Mouse (Mus musculus) midbrain, embryonic 10.5 days (tissue): ENCODE data around the gene Bcar1. TPM values are rescaled to one million over a fixed set of nuclear protein-coding genes. Genes with fewer than 3 reads are reported as not detected.
A peak's percentile ranks its signal among the peaks of the same experiment; 100 is the strongest.

ENCODE experiments used
- DNase-seq: peaks from one replicate; pipeline ENCODE4 v3.0.0-alpha.2; 2017; ENCODE audit warnings: low spot score
- H3K27ac ChIP-seq: fragments of 300-500 bp; sonication (generic); replicated peaks from 2 replicates; pipeline ENCODE4 v1.5.1; 2016; ENCODE audit warnings: mild to moderate bottlenecking
- H3K27me3 ChIP-seq: fragments of 300-500 bp; sonication (generic); 2 replicates; pipeline ENCODE4 v1.6.1; 2016; ENCODE audit warnings: low read depth, mild to moderate bottlenecking; ENCODE audit not compliant: poor library complexity, severe bottlenecking
- H3K36me3 ChIP-seq: fragments of 300-500 bp; sonication (generic); 2 replicates; pipeline ENCODE4 v1.6.1; 2016; ENCODE audit warnings: mild to moderate bottlenecking, moderate library complexity
- H3K4me1 ChIP-seq: fragments of 300-500 bp; sonication (generic); 2 replicates; pipeline ENCODE4 v1.6.1; 2016
- H3K4me3 ChIP-seq: fragments of 300-500 bp; sonication (generic); 2 replicates; pipeline ENCODE4 v1.5.1; 2016; ENCODE audit warnings: mild to moderate bottlenecking, moderate library complexity
- H3K9me3 ChIP-seq: fragments of 300-500 bp; sonication (generic); replicated peaks from 2 replicates; pipeline ENCODE4 v1.6.1; 2016; ENCODE audit warnings: mild to moderate bottlenecking
- WGBS: fragments of 180-500 bp; shearing (Covaris S2); methylation state at CpG from one replicate; pipeline ENCODE4 v1.1.7; 2016; 5-methylcytosine and 5-hydroxymethylcytosine counted together
- polyA plus RNA-seq: library from polyadenylated mRNA; unstranded; fragments of >200 nt; fragmentation: Nextera tagmentation; extraction: Ambion mirVana; gene quantifications from 2 replicates; pipeline ENCODE4 v1.2.1, GENCODE M21; 2016

The Bcar1 gene
- polyA plus RNA-seq, 1 experiment from 2014 or later, result 52.4 TPM

DNA sequence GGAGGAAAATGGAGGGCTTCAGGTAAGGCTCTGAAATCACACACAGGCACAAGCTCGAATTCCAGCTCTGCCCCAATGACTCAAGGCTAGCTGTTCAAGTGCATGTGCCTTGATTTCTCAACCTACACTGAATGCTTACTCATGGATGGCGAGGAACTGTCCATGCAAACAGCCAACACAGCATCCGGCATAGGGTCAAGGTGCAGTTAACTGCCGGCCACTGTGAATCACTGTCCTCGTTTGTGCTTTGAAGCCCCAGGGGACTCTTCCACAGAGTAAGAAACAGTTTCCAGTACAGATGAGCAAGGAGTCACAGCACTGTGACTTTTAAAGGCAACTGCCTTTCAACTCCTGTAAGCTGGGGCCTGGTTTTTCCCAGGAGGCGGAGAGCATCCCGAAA is 36.1 kb upstream of the Bcar1 start:
- Histone ChIP-seq H3K9me3 (no peaks in the 10 kb centered on the region), H3K36me3 (peaks cover 38% of the 10 kb centered on the region), H3K4me3 (no peak overlapping the region), H3K27me3 (no peaks in the 10 kb centered on the region), H3K27ac (no peak overlapping the region; the same call in 1 of the 2 replicates), H3K4me1 (peaks cover 20% of the 10 kb centered on the region)
- DNase-seq, result no peak
- WGBS, result 85% methylated on average over 7 of the region's 7 CpGs

DNA sequence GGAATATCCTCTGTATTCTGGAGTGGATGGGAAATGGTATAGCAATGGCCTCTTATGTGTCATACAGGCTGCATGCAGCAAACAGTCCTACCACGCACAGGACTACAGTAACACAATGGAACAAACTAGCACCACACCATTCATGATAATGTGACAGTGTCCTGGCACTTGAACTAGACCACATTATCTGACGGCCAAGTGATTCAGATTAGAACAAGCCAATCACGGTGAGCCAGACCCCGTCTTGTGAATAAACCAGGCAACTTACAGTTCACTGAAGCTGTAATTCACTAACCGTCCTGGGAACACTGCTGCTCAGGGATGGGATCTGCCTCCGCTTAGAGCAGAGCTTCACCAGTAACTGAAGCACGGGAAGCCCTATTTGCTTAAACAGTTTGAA is 35.2 kb upstream of the Bcar1 start:
- Histone ChIP-seq H3K27me3 (no peaks in the 10 kb centered on the region), H3K4me3 (no peak overlapping the region), H3K9me3 (no peaks in the 10 kb centered on the region), H3K36me3 (peaks cover 43% of the 10 kb centered on the region), H3K4me1 (peaks cover 20% of the 10 kb centered on the region), H3K27ac (no peak overlapping the region)
- 87% methylated on average over 7 of the region's 7 CpGs for WGBS
- DNase-seq, result no peak

DNA sequence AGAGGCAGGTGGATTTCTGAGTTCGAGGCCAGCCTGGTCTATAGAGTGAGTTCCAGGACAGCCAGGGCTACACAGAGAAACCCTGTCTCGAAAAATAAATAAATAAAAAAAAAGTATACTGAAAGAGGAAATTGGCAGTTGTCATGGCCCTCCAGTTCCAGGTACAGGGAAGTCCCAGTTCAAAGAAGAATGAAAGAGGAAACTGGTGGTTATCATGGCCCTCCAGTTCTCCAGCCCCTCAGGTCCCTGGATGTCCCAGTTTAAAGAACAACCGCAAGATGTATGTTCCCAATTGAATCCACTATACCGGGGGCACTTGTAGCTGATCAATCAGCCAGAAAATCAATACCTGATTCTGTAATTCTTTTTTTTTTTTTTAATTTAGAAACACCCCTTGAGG is 32.9 kb upstream of the Bcar1 start:
- no peak overlapping the region for H3K4me3 ChIP-seq

DNA sequence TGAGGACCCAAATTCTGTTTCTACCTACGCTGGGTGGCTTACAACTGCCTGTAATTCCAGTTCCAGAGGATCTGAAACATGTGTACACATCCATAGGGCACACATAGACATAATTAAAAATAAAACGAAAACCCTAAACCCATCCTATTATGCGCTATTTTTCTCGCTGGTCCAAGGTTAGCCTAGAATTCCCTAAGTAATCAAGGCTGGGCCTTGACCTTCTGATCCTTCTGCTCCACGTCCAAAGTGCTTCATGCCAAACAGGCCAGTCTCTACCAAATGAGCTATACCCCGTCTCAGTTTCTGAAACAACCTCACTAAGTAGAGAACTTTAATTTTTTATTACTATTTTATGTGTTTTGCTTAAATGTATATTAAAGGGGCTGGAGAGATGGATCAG is 32.2 kb upstream of the Bcar1 start:
- 94% methylated on average over 6 of the region's 6 CpGs for WGBS
- Histone ChIP-seq H3K36me3 (peaks cover 59% of the 10 kb centered on the region), H3K4me3 (no peak overlapping the region), H3K27ac (no peak overlapping the region), H3K27me3 (no peaks in the 10 kb centered on the region), H3K9me3 (no peaks in the 10 kb centered on the region), H3K4me1 (0 out of 2 replicates have a peak, but pooled peaks cover 7% of the 10 kb centered on the region)
- DNase-seq, result no peak

More for the DNA sequence above, 32.9 kb upstream of the Bcar1 start:
- WGBS, result 92% methylated on average over 4 of the region's 4 CpGs
- 0 out of 2 replicates have a peak, but pooled peaks cover 7% of the 10 kb centered on the region for H3K4me1 ChIP-seq
- no peaks in the 10 kb centered on the region for H3K27me3 ChIP-seq
- no peaks in the 10 kb centered on the region for H3K9me3 ChIP-seq
- DNase-seq, result no peak
- H3K36me3 ChIP-seq, result peaks cover 56% of the 10 kb centered on the region
- H3K27ac ChIP-seq, result no peak overlapping the region

DNA sequence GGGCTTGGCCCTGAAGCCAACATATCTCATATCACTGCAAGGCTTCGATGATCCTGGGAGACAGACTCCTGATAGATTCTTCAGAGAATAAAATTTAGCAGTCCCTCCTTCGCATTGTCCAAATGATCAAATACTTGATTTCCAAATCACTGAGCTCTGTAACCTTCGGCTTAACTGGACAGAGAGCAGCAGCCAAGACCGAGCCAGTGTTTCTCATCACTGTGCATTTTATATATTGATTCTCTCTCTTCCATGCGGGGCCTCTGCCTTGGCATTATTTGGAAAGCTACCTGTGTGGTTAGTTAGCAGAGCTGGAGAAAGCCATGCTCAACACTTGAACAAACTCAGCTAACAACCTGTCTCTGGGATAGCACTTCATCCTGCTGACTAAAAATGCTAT is 29.9 kb upstream of the Bcar1 start:
- DNase-seq, result no peak
- no peaks in the 10 kb centered on the region for H3K27me3 ChIP-seq
- WGBS, result 95% methylated on average over 5 of the region's 5 CpGs
- H3K4me1 ChIP-seq, result peaks cover 16% of the 10 kb centered on the region
- H3K4me3 ChIP-seq, result no peak overlapping the region
- no peak overlapping the region for H3K27ac ChIP-seq
- peaks cover 48% of the 10 kb centered on the region for H3K36me3 ChIP-seq
- H3K9me3 ChIP-seq, result no peaks in the 10 kb centered on the region

DNA sequence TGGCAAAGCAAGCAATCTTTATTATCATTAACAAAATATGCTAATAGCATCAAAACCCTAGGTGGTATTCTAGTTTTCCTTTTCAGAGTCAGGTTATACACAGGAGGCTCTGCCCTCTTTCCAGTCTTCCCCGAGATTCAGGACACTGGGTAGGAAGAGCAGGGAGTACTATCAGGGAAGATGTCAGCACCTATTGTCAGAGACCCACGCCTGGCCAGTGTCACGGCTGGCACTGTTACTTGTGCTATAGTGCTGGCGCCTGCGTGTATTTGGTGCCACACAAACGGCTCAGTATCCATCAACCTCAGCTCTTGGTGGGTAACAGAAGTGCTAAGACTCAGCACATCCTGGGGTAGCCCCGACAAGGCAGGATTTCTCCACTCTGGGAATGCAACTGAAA is 29.4 kb upstream of the Bcar1 start:
- H3K4me1 ChIP-seq, result peaks cover 15% of the 10 kb centered on the region
- no peak for DNase-seq
- no peak overlapping the region for H3K4me3 ChIP-seq
- 92% methylated on average over 7 of the region's 7 CpGs for WGBS
- H3K36me3 ChIP-seq, result peaks cover 48% of the 10 kb centered on the region
- H3K27ac ChIP-seq, result no peak overlapping the region
- no peaks in the 10 kb centered on the region for H3K9me3 ChIP-seq
- H3K27me3 ChIP-seq, result no peaks in the 10 kb centered on the region

DNA sequence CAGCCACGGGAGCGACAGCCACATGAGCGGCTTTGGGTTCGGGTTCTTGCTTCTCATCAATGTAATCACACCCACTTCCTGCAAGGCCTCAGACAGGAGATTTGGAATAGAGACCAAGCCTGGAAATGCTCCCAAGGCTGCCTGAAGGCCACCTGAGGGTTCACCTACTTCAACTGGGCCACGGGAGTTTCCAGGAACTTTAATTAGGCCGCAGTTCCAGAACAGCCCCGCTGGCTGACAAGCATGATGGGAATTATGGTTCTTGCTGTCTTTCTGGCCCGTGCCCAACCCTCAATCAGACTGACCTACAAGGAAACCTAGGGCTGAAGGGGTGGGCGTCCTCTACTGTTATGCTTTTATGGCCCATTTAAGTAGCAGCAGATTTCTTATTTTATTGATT is 28.5 kb upstream of the Bcar1 start:
- Histone ChIP-seq H3K27ac (no peak overlapping the region), H3K4me1 (peaks cover 15% of the 10 kb centered on the region), H3K9me3 (no peaks in the 10 kb centered on the region), H3K27me3 (no peaks in the 10 kb centered on the region), H3K4me3 (no peak overlapping the region), H3K36me3 (peaks cover 56% of the 10 kb centered on the region)
- no peak for DNase-seq
- 92% methylated on average over 9 of the region's 9 CpGs for WGBS

DNA sequence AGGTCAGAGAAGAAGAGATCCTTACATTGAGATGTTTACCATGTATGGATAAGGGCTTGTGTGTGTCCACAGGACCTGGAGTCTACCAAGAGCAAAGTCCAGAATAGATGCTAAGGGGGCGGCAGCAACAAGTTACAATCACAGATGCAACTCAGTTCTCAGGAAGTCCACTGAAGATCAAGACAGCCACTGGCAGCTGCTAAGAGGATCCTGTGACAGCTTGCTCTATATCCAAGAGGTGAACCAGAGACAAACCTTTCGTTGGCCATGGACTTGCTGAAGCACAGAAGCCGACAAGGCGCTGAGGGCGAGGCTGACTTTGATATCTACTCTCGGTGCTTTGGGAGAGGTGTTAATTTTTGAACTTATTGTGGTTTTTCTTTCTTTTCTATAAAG is 28.0 kb upstream of the Bcar1 start:
- no peak for DNase-seq
- H3K36me3 ChIP-seq, result peaks cover 56% of the 10 kb centered on the region
- no peak overlapping the region for H3K4me3 ChIP-seq
- H3K27ac ChIP-seq, result peak overlapping the region; percentile 49; the same call in 1 of the 2 replicates
- H3K4me1 ChIP-seq, result peaks cover 15% of the 10 kb centered on the region
- H3K9me3 ChIP-seq, result no peaks in the 10 kb centered on the region
- 95% methylated on average over 6 of the region's 6 CpGs for WGBS
- H3K27me3 ChIP-seq, result no peaks in the 10 kb centered on the region

DNA sequence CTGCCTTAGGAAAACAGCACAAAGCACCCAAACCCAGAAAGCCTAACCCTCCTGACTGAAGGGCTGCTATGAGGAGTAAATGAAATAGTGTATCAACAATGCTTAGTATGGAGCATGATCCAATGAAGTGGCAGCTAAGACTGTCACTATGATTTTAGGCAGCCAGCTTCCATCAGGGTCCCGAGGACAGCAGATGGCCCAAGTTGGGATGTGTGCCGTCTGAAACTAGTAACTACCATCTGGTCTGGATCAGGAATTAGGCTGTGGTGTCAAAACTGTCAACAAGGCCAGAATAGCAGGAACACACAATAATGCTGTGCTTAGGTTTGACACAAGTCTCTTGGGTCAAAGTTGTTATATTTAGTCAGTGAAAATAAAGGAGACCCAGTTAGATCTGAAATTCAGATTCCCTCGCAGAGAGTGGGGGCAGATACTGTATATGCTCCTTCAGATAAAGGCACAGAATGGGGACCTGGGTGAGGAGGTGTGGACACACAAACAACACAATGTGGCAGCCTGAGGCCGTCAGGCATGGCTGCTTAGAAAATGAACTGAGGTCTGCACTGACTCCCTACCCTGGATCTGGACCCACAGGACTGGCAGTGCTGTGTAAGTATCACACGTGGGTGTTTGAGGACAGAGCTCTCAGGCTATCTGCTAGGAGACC is 27.5 kb upstream of the Bcar1 start:
- H3K27ac ChIP-seq, result peak overlapping the region; percentile 49; the same call in 1 of the 2 replicates
- DNase-seq, result no peak
- peaks cover 15% of the 10 kb centered on the region for H3K4me1 ChIP-seq
- no peak overlapping the region for H3K4me3 ChIP-seq
- H3K9me3 ChIP-seq, result no peaks in the 10 kb centered on the region
- 83% methylated on average over 5 of the region's 5 CpGs for WGBS
- no peaks in the 10 kb centered on the region for H3K27me3 ChIP-seq
- peaks cover 59% of the 10 kb centered on the region for H3K36me3 ChIP-seq

DNA sequence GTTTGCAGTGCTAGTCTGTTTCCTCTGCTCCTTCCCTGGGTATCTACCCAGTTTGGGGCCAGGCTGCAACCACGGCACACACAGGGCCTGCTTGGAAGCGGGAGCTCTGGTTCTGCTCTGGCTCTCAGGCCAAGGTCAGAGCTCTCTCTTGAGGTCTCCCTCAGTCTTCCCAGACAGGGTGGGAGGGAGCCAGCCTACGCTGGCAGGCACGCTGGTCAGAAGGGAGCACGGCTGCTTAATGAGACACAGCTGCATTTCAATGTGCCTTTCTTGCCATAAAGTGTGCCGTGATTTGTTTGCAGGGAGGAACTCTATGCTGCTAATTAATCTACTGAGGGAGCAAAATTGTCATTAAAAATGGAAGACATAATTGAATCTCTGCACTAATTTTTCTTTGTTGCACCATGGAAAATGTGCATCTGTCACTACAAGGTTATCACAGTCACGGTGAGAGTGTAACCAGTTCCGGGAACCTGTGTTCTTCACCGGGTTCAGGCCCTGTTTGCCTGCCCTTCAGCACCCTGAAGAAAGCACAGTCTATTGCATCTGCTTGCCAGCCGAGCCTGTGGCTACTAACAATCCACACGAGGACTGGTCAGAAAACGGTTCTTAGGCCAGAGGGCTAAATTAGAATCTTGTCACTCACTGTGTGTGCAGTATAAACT is 26.3 kb upstream of the Bcar1 start:
- Histone ChIP-seq H3K4me1 (peaks cover 15% of the 10 kb centered on the region), H3K36me3 (peaks cover 62% of the 10 kb centered on the region), H3K4me3 (no peak overlapping the region), H3K27ac (peak overlapping the region; percentile 43; the same call in 1 of the 2 replicates), H3K27me3 (no peaks in the 10 kb centered on the region), H3K9me3 (no peaks in the 10 kb centered on the region)
- WGBS, result 58% methylated on average over 12 of the region's 12 CpGs
- no peak for DNase-seq

DNA sequence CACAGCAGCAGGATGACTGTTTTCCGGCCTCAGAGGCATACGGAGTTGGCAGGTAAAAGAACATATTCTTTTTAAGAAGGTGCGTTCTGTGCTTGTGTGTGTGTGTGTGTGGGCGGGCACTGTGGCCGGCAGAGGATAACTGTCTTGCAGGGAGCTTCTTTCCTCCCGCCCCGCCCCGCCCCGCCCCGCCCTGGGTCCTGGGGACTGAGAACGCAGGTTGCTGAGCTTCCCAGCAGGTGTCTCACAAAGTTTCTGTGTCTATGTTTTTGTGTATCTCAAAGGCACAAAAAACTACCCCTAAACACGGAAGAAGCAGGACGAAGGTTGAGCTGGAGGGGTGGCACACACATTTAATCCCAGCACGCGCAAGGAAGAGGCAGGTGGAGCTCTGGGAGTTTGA is 25.7 kb upstream of the Bcar1 start:
- no peak for DNase-seq
- peak overlapping the region; percentile 43; the same call in 1 of the 2 replicates for H3K27ac ChIP-seq
- peaks cover 56% of the 10 kb centered on the region for H3K36me3 ChIP-seq
- no peaks in the 10 kb centered on the region for H3K27me3 ChIP-seq
- no peak overlapping the region for H3K4me3 ChIP-seq
- WGBS, result 51% methylated on average over 15 of the region's 15 CpGs
- H3K9me3 ChIP-seq, result no peaks in the 10 kb centered on the region
- peaks cover 15% of the 10 kb centered on the region for H3K4me1 ChIP-seq

DNA sequence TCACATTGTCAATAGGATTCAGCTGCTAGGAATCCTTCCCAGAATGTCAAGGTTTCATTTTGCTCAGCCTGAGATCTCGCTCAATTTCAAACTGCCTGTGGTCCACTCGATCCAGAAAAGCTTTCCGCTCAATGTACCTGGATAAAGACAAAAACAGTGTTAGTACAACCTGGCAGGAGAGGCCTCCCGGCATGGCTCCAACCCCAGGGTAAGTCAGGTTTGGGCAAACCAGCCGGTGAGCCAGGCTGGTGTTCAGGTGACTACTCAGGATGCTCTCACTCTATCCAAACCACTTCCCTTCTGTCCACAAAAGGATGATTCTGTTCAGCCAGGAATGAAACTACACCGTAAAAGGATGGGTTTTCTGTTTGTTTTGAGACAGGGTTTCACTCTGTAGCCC is 25.0 kb upstream of the Bcar1 start:
- 85% methylated on average over 6 of the region's 6 CpGs for WGBS
- no peak for DNase-seq
- peaks cover 15% of the 10 kb centered on the region for H3K4me1 ChIP-seq

DNA sequence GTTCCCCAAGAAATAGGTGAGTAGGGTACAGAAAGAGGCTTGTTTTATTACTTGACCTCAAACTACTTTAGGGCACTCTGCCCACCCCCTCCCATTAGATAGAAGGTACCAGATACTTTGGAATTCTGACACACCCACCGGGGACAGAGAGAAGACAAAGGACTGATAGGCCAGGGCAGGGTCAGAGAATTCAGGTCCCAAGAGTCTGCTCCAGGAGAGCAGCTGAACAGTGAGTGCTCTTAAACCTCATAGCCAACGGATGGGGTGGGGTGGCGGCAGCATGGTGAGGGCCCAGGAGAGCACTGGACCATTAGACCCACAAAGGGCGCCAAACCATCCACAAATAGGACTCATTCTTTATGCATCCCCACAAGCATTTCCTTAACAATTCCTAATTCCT is 22.0 kb upstream of the Bcar1 start:
- Histone ChIP-seq H3K27ac (no peak overlapping the region), H3K4me3 (no peak overlapping the region), H3K9me3 (no peaks in the 10 kb centered on the region), H3K4me1 (peaks cover 18% of the 10 kb centered on the region), H3K36me3 (peaks cover 39% of the 10 kb centered on the region), H3K27me3 (no peaks in the 10 kb centered on the region)
- no peak for DNase-seq
- 87% methylated on average over 4 of the region's 4 CpGs for WGBS

More for the DNA sequence above, 25.0 kb upstream of the Bcar1 start:
- H3K27ac ChIP-seq, result no peak overlapping the region
- no peak overlapping the region for H3K4me3 ChIP-seq
- H3K9me3 ChIP-seq, result no peaks in the 10 kb centered on the region
- H3K36me3 ChIP-seq, result peaks cover 55% of the 10 kb centered on the region
- no peaks in the 10 kb centered on the region for H3K27me3 ChIP-seq
